Mouse (Mus musculus) embryonic facial prominence, embryonic 14.5 days (tissue): ENCODE measurements around the gene BC049762. TPM values are rescaled to one million over a fixed set of nuclear protein-coding genes. Genes with fewer than 3 reads are reported as not detected.

Experiments
- ATAC-seq: fragments of 200-750 bp; cut with Nextera tagmentation; 2 replicates; pipeline ENCODE4 v1.8.0; 2017; ENCODE audit warnings: low read depth, moderate number of reproducible peaks, moderate TSS enrichment
- DNase-seq: peaks from one replicate; pipeline ENCODE4 v3.0.0-alpha.2; 2015; ENCODE audit warnings: low spot score
- H3K27ac ChIP-seq: fragments of 300-500 bp; sonication (generic); replicated peaks from 2 replicates; pipeline ENCODE4 v1.5.1; 2014; ENCODE audit warnings: low read depth, mild to moderate bottlenecking, low read length, moderate library complexity
- H3K27me3 ChIP-seq: fragments of 300-500 bp; sonication (generic); replicated peaks from 2 replicates; pipeline ENCODE4 v1.6.1; 2014; ENCODE audit warnings: low read length; ENCODE audit not compliant: control insufficient read depth, insufficient read depth
- H3K36me3 ChIP-seq: fragments of 300-500 bp; sonication (generic); 2 replicates; pipeline ENCODE4 v1.6.1; 2014; ENCODE audit warnings: low read length, mixed read lengths; ENCODE audit not compliant: control insufficient read depth, insufficient read depth
- H3K4me1 ChIP-seq: fragments of 300-500 bp; sonication (generic); 2 replicates; pipeline ENCODE4 v1.6.1; 2014; ENCODE audit warnings: antibody characterized with exemption, low read length; ENCODE audit not compliant: control insufficient read depth, insufficient read depth
- H3K4me2 ChIP-seq: fragments of 300-500 bp; sonication (generic); 2 replicates; pipeline ENCODE4 v1.6.1; 2014; ENCODE audit warnings: low read depth, mild to moderate bottlenecking, low read length, moderate library complexity, mixed read lengths
- H3K4me3 ChIP-seq: fragments of 300-500 bp; sonication (generic); 2 replicates; pipeline ENCODE4 v1.5.1; 2014; ENCODE audit warnings: low read depth, mild to moderate bottlenecking, low read length
- H3K9ac ChIP-seq: fragments of 300-500 bp; sonication (generic); 2 replicates; pipeline ENCODE4 v1.6.1; 2014; ENCODE audit warnings: low read depth, mild to moderate bottlenecking, low read length, moderate library complexity, mixed read lengths
- H3K9me3 ChIP-seq: fragments of 300-500 bp; sonication (generic); 2 replicates; pipeline ENCODE4 v1.6.1; 2016; ENCODE audit warnings: low read length; ENCODE audit not compliant: control insufficient read depth
- WGBS: fragments of 180-500 bp; shearing (Covaris S2); extraction: QIAGEN DNeasy Blood & Tissue Kit; methylation state at CpG from one replicate; pipeline ENCODE4 v1.1.7; 2014; 5-methylcytosine and 5-hydroxymethylcytosine counted together
- polyA plus RNA-seq: library from polyadenylated mRNA; unstranded; fragments of >200 nt; fragmentation: Nextera tagmentation; extraction: Ambion mirVana; gene quantifications from 2 replicates; pipeline ENCODE4 v1.2.1, GENCODE M21; 2014

Gene BC049762
- polyA plus RNA-seq: 0.33 and 0.48 TPM in 2 replicates

DNA sequence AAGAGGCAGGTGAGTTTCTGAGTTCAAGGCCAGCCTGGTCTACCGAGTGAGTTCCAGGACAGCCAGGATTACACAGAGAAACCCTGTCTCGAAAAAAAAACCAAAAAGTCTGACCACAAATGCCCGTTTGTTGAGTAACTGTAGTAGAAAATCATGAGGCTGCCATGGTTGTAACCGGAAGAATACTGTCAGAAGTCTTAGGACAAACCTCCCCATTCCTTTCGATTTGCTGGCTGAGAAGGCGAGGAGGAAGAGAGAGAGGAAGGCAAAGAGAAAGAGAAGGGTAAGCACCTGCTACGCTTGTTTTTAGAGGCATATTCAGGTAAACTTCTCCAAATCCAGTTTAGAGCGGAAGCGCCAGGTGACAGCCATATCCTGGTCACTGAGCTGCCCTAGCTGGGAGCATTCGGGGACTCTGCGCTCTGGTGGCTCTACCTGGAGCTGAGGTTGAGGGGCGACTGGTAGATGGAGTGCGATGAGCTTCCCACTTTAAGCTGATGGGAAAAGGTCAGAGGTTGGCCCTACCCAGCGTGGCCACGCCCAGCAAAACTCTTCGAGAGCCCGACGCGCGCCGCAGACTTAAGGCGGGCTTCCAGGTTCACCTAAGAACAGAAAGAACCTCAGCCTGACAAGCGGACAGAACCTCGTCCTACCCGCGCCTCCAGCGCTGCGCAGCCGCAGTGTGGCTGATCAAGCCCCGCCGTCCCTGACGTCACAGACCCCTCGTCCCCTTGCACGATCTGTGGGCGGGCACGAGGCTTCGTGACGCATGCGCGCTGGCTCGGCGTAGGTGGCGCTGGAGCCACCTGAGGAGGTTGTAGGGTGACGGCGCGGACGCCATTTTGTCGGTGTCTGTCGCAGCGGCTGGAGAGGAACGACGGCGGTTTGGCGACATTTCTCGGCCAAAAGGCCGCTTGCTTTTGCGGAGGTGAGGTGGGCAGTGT lies at the start of gene BC049762:
TSS of gene BC049762 (minus strand) at position 705 of the 944 bp plus-strand sequence.
- peak; percentile 99 for ATAC-seq
- WGBS: 10% methylated on average over 49 of the region's 57 CpGs

DNA sequence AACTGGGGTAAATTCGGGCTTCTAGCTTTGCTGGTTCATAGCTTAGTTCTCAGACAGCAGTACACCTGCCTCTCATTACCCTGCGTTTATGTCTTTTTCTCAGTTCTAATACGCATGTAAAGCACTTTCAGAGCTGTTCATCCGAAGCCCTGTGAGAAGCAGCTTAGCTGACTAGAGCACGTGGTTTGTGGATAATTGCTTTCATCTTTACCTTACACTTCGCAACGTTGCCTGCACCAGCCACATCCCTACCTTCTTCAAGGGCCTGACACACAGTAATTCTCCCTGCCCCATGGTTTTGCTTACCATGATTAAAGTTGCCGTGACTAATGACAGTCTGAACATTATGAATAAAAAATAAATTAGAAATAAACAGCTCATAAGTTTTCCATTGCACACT lies 49.0 kb upstream of the BC049762 start:
- no peaks in the 10 kb centered on the region for H3K9me3 ChIP-seq
- WGBS: 57% methylated on average over 8 of the region's 8 CpGs
- H3K27ac ChIP-seq: no peak overlapping the region
- H3K9ac ChIP-seq: no peak overlapping the region
- no peak overlapping the region for H3K4me3 ChIP-seq
- no peak overlapping the region for H3K4me2 ChIP-seq
- DNase-seq (no peak), ATAC-seq (no peak)
- H3K4me1 ChIP-seq: peaks cover 10% of the 10 kb centered on the region; the same call in 1 of the 2 replicates
- H3K36me3 ChIP-seq: no peaks in the 10 kb centered on the region
- no peaks in the 10 kb centered on the region for H3K27me3 ChIP-seq

More for the DNA sequence above, at the start of gene BC049762:
- Histone ChIP-seq H3K9ac (peak within 1 kb of the TSS; percentile 97), H3K9me3 (no peaks in the 10 kb centered on the region), H3K27ac (peak within 1 kb of the TSS; percentile 95), H3K4me3 (peak within 1 kb of the TSS; percentile 91), H3K4me1 (peaks cover 10% of the 10 kb centered on the region), H3K36me3 (peaks cover 8% of the 10 kb centered on the region), H3K4me2 (peak within 1 kb of the TSS; percentile 90), H3K27me3 (no peaks in the 10 kb centered on the region)
- DNase-seq: peak; percentile 99

DNA sequence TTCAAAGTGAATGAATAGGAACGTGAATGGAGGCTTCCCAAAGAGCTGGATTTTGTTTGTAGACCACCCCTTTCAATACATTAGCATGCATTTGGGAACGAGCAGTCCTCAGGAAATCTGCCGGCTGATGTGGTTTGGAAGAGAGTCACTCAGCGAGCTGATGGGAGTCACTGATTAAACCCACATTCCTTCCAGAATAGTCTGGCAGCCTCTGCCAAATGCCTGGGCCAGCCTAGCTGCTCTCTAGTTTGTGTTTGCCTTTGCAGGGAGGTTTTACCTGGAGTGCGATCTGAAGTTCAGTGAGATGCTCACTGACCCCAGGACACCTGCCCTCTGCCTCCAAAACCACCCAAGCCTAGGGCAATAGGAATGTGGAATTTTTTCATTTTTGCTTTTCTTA lies 45.5 kb upstream of the BC049762 start:
- no peaks in the 10 kb centered on the region for H3K27me3 ChIP-seq
- DNase-seq (peak; percentile 89), ATAC-seq (peak; percentile 67; the same call in 1 of the 2 replicates)
- no peaks in the 10 kb centered on the region for H3K9me3 ChIP-seq
- H3K9ac ChIP-seq: no peak overlapping the region
- no peak overlapping the region for H3K4me3 ChIP-seq
- H3K4me2 ChIP-seq: 0 out of 2 replicates have a peak overlapping the region, but pooled peaks have one; percentile 6
- peaks cover 17% of the 10 kb centered on the region for H3K4me1 ChIP-seq
- H3K36me3 ChIP-seq: no peaks in the 10 kb centered on the region
- H3K27ac ChIP-seq: no peak overlapping the region; the same call in 1 of the 2 replicates
- 22% methylated on average over 5 of the region's 5 CpGs for WGBS

- H3K27ac ChIP-seq: no peak overlapping the region
- no peaks in the 10 kb centered on the region for H3K27me3 ChIP-seq
- no peak overlapping the region for H3K9ac ChIP-seq
- WGBS: 60% methylated on average over 12 of the region's 12 CpGs
- peaks cover 17% of the 10 kb centered on the region for H3K4me1 ChIP-seq
- no peaks in the 10 kb centered on the region for H3K9me3 ChIP-seq
- ATAC-seq (no peak), DNase-seq (no peak)
- H3K4me3 ChIP-seq: no peak overlapping the region
- H3K4me2 ChIP-seq: no peak overlapping the region
- no peaks in the 10 kb centered on the region for H3K36me3 ChIP-seq
These were observed 41.2 kb upstream of the BC049762 start for GRCm38 (mm10) chr11:51303981-51304553.

DNA sequence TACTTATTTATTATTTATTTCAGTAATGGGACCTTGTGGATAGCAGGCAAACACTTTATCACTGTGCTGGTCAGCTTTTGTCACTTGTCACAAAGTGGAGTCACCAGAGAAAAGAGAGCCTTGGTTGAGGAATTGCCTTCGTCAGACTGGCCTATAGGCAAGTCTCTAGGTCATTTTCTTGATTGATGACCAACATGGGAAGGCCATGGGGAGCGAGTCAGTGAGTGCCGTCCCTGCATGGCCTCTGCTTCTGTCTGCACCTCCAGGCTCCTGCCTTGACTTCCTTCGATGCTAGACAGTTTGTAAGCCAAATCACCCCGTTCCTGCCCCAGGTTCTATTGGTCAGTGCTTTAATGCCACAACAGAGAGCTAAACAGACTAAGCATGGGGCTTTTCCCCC lies 39.5 kb upstream of the BC049762 start:
- no peaks in the 10 kb centered on the region for H3K36me3 ChIP-seq
- 79% methylated on average over 5 of the region's 5 CpGs for WGBS
- no peak overlapping the region for H3K27ac ChIP-seq
- no peaks in the 10 kb centered on the region for H3K9me3 ChIP-seq
- H3K4me1 ChIP-seq: peaks cover 7% of the 10 kb centered on the region
- H3K27me3 ChIP-seq: no peaks in the 10 kb centered on the region
- no peak overlapping the region for H3K4me2 ChIP-seq
- no peak overlapping the region for H3K4me3 ChIP-seq
- no peak overlapping the region for H3K9ac ChIP-seq
- ATAC-seq (no peak), DNase-seq (no peak)

GRCm38 (mm10) chr11:51298691-51299090 lies 35.8 kb upstream of the BC049762 start:
- H3K4me1 ChIP-seq: peaks cover 3% of the 10 kb centered on the region; the same call in 1 of the 2 replicates
- no peak overlapping the region for H3K27ac ChIP-seq
- H3K9ac ChIP-seq: no peak overlapping the region
- H3K36me3 ChIP-seq: no peaks in the 10 kb centered on the region
- DNase-seq: no peak
- no peaks in the 10 kb centered on the region for H3K27me3 ChIP-seq
- no peak overlapping the region for H3K4me3 ChIP-seq
- 83% methylated on average over 4 of the region's 4 CpGs for WGBS
- no peaks in the 10 kb centered on the region for H3K9me3 ChIP-seq
- ATAC-seq: no peak
- no peak overlapping the region for H3K4me2 ChIP-seq

DNA sequence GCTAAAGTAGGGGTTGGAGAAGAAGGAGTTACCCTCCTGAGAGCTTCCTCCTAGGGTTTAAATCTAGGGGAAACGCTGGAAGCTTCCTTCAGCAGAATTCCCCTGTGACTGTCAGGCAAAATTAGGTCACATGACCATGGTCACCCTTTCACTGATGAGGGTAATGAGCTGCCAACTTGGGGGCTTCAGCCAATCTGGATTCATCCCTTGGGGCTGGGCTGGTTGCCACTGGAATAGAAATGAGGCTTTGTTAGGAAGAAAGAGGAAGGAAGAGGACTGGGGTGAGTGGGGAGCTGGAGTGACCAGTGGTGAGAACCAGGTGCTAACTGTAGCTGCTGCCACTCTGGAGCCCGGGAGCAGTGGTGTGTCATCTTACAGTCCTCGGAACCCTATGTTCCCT lies 32.9 kb upstream of the BC049762 start:
- ATAC-seq: no peak
- Histone ChIP-seq H3K27ac (no peak overlapping the region), H3K9me3 (no peaks in the 10 kb centered on the region), H3K4me3 (no peak overlapping the region), H3K9ac (no peak overlapping the region), H3K4me2 (no peak overlapping the region), H3K4me1 (peaks cover 7% of the 10 kb centered on the region; the same call in 1 of the 2 replicates), H3K27me3 (no peaks in the 10 kb centered on the region), H3K36me3 (no peaks in the 10 kb centered on the region)
- DNase-seq: no peak
- 76% methylated on average over 3 of the region's 3 CpGs for WGBS

DNA sequence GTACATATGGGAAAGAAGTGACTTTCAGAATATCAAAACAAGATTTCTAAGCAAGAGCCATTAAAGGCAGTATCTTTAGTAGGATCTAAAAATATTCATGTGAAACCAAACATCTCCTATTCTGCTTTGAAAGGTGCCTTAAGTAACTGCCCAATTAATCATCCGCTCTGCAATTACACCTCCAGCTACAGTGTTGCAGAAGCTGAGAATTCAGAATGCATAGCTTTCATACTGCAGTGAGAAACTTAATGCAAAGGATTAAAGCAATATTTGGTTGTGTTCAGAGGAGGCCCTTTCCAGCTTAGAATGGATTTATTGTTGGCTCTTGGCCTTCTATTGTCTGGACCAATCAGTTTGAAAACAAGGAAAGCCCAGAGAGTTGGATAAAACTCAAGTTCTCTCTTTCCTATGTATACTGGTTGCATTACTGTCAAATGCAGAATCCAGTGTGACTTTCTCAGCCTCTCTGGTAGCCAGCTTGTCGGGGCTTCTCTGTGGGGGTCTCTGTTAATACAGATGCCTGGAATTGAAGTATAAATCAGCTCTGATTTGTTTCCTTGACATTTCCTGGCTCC lies 31.2 kb upstream of the BC049762 start:
- Histone ChIP-seq H3K4me2 (no peak overlapping the region), H3K27me3 (no peaks in the 10 kb centered on the region), H3K36me3 (no peaks in the 10 kb centered on the region), H3K27ac (no peak overlapping the region; the same call in 1 of the 2 replicates), H3K4me3 (no peak overlapping the region), H3K4me1 (peaks cover 7% of the 10 kb centered on the region; the same call in 1 of the 2 replicates), H3K9me3 (no peaks in the 10 kb centered on the region), H3K9ac (no peak overlapping the region)
- DNase-seq: peak; percentile 79
- ATAC-seq: no peak
- 50% methylated on average over 2 of the region's 2 CpGs for WGBS
